Mouse (Mus musculus): Measurements from ENCODE around the gene Adgrf4.

DNA sequence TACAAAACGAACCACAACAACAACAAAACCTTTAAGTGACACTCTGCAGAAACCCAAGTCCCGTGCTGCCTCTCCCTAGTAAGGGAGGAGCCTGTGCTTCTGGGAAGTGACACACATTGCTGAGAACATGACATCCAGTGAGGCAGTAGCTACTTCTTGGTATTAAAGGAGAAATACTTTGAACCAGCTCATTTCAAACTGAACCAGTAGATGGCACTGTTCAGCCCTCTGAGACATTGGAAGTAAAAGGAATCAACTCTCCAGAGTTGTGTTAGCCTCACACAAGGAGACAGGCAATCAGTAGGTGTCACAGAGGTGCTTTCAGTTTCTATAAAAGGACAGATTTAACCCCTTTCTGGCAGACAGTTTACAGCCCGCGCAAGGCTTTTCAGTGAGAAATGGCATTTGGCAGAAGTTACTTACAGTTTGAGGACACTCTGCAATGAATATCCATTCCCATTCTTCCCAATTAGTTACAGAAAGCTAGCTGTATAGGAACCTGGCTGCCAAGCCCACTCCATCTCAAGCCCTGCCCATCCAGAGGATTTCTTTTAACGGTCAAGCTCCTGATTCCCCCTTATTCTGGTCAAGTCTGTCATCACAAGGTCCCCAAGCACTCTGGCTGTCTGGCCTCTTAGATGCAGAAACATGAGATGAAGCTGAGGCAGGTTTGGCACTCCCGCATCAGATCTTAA, 78.9 kb downstream of the Adgrf4 start:
- TF ChIP-seq POLR2A (IDR thresholded peaks at IDR 0.05; ENCODE audit: borderline replicate concordance, low read depth, low read length) (no peak), CTCF (IDR thresholded peaks at IDR 0.05; ENCODE audit: low read depth, low read length) (no peak)
